Mouse (Mus musculus) spleen, postnatal 10 days (tissue): ENCODE measurements around the gene Gng12.

ENCODE experiments used
- DNase-seq, 2 experiments: peaks; one replicate each; pipeline ENCODE4 v3.0.0; 2021 to 2022; ENCODE audit warnings: low spot score in 2 of 2

Gng12 gene

DNA sequence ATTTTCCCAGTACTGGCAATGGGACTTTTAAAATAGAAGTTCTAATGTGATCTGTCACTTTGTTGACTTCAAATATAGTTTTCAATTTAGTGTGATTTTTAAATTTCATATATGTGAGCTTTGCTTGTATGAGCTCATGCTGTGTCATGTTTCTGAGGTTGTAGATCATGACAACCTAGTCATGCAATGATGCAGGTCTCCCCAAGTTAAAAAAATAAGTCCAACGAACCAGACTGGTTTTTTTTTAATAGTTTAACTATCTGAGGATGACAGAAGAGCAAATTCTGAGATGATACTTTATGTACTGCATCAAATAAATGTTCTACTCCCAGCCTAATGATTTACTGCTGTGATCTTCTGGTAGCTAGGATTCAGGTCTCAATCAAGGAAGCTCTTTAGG lies 153.9 kb downstream of the Gng12 start:
- no peak for DNase-seq

DNA sequence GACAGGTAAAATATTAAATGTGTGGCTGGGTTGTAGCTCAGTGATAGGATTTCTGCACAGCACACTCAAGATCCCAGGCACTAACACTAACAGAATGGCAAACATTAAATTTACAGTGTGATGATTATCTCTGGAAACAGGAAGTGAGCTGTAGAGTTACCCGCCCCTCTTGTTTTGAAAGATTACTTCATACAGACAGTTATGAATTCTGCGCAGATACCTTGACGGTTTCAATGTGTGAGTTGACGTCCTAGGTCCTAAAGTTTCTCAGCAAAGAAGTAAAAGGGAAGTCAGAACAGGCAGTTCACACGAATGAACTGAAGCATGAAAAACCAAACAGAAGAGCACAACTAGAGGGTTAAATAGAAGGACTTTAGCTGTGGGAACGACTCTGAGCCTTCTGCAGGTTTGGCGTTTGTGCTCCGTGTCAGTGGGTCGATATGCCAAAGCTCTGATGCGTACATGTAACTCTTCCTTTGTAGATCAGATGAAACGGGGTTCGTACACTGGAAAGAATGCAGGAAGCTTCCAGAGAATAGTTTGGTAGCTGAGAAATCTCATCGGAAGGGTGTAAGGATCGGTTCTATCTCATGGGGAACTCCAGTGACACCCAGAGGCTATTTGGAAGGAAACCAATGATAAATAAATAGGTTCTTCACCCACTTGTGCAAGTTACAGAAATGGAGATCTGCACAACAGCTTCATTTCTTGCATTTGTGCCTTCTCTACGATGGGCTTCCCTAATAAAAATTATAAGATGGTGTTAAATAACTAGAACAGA lies 160.1 kb downstream of the Gng12 start:
- no peak for DNase-seq

DNA sequence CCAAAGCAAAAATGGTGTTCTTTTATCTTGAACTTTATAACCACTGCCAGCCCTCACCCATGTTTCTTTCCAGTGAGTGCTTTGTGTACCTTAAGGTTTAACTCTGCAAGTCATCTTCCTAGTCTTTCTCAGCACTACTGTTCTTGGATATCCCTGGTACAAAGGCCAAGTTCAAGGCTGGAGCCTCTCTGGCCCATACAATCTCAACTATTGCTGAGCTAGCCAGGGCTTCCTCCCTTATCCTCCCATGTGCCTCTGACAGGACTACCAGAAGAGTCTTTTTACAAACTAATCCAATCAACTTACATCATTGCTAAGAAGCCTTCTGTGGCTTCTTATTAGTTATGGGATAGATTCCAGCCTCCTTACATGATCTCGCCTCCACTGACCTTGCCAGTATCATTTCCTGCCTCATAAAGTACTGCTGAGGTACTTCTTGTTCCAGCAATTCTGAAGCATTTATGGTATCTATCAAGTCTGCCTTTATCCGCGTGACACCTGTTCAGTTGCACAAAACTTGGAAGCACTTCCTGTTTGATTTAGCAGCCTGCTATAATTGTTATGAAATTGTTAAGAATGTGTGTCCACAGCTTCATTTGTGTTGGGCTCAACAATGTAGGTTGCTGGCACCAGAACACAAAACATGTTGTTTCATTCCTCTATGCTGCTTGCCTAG lies 160.8 kb downstream of the Gng12 start:
- no peak for DNase-seq

DNA sequence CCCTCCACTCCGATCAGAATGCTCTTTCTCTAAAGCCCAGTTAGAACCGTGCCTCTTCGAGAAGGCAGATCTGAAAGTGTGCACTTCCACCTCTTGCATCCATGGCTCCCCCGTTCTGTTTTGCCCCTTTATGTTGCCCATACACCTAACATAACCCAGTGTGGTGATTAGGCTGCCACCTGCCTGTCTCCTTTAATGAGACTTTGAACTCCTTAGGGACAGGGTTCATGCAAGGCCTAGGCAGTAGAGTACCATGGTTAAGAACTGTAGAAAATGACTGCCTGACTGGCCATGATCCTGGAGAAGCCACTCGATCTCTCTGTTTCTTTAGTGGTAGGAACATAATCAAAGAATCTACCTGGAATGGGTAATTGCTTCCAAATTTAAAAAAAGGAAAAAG lies 161.4 kb downstream of the Gng12 start:
- DNase-seq = no peak

DNA sequence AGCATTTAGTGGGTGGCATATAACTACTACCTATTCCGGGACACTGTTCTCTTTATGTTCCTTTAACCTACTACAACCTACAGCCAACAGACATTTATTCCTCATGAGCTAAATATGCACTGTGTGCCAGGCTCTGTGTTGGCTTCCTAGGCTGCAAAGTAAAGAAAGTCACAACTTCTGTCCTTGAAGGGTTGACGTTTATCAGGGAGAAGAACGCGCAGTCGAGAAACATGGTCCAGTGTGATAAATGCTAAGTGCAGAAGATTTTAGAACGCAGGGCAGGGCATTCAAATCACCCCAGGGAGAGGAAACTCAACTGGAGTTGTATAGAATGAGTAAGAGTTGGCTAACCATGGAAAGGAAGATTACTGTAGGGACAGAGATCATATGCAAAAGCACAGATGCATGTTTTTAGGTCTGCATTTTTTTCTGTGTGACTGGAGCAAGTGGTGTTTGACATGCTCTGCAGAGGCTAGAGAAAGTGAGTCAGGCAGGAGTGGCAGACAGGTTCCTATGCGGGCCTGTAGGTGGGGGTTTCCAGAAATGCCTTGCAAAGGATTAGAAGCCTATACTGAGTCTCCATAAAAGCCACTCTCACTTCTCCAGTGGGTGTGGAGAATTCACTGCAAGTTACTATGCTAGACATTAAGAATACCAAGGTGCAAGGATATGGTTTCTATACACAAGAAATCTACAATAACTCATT lies 161.9 kb downstream of the Gng12 start:
- peak in 1 of 2 experiments; percentile 63 for DNase-seq

DNA sequence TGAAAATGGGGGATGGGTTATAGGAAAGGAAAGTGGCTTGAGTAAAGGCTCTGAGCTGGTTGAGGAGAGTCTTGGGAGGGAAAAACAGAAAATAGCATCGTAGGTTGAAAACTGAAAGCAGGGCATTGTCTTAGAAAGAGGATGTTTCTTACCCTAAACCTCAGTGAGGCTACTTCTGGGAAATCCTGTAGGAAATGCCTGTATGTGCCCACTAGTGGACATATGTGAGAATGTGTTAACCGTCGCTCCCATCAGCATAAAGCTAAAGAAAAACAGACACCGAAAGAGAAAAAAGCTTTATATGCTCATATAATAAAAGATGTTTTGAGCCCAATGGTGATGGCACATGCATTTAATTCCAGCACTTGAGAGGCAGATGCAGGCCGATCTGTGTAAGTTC lies 163.9 kb downstream of the Gng12 start:
- DNase-seq = no peak

DNA sequence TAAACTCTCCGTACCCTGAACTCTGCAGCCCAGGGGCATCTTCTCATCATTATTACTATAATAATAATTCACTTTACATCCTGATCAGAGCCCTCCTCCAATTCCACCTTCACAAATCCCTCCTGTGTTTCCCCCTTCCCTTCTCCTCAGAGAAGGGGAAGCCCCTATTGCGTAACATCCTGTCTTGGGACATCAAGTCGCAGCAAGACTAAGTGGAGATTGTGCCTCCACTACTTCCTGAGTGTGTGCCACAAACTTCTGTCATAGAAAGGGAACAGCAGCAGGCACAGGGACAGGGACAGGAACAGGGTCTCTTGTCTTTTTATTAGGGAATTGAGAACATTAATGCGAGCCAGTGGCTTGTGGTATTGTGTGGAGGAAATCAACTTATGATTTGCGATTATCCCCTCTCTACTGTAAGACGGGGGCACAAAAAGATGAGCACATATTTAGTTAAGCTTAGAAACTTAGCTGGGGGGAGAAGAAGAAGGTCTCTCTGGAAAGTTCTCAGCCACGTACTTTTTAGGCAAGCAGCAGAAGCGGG lies 173.1 kb downstream of the Gng12 start:
- no peak for DNase-seq

DNA sequence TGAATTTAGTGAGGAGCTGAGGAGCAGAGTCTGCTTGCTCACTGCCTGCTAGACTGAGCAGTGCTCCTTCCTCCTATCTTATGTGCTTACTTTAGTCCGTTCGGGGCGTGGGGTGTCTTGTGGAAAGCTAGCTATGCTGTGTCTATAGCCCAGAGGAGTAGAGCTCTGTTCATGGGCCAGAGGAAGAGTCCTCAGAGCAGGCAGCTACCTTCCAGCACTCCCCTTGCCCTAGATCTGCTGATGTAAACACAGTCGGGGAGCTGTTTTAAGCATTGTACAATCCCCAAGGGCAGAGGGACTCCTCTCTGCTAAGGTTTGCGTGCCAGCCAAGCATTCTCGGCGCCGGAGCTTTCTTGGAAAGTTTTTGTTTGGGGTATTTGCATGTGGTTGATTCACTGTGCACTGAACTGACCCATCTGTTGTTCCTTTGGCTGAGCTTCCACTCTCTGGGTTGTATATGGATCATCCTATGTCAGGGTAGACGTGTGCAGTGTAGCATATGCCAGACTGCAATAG lies 173.7 kb downstream of the Gng12 start:
- DNase-seq = no peak
